Mouse (Mus musculus) olfactory bulb, adult 2 months (tissue): Measurements from ENCODE around the gene Ctxn1.

Experiments
- CTCF ChIP-seq: fragments of 200-500 bp; IDR thresholded peaks from 2 replicates; pipeline ENCODE4 v1.5.1; 2012; ENCODE audit warnings: low read depth, mild to moderate bottlenecking, low read length, moderate library complexity; ENCODE audit not compliant: insufficient read depth
- POLR2A ChIP-seq: fragments of 200-500 bp; IDR thresholded peaks from 2 replicates; pipeline ENCODE4 v1.6.1; 2012; ENCODE audit warnings: mild to moderate bottlenecking, low read depth, low read length, moderate library complexity; ENCODE audit not compliant: insufficient read depth

- TF ChIP-seq CTCF (no peak), POLR2A (no peak)
Measured at GRCm38 (mm10) chr8:4219617-4220016, 39.5 kb downstream of the Ctxn1 start.
